Mouse (Mus musculus): ENCODE measurements around the gene Dennd5a. TPM values are rescaled to one million over a fixed set of nuclear protein-coding genes. Genes with fewer than 3 reads are reported as not detected.

Gene Dennd5a
- polyA plus RNA-seq, 1 experiment from 2014 or later: 31.3 TPM

DNA sequence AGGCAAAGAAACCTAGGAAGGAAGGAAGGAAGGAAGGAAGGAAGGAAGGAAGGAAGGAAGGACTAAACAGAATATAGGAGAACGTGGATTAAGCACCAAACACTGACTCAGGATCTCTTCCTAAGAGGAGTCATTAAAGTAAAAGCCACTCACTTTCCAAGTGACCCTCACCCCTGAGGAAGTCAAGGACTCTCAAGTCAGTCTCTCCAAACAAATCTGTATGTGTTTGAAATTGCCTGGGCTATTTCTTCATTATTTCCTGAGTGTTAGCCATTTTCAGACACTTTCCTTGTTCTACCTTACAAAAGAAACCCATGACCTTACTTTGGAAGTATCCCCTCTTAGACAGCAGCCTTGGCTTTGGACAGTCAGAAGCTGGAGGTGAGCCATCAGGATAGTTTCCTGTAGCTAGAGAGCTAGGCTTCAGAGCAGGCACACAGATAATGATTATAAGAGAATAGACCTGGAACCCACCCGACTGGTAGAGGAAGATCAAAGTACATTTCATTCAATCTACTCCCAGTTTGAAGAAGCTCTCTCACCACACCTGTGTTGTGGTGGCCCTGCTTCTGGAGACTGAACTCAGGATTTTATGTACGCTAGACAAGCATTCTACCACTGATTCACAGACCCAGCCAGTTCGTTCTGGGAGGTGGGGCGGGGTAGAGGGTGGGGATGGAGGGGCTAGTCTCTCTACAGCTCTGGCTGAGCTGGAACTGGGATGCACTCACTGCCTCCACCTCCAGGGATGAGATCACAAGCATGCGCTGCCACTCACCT is 5.5 kb downstream of the Dennd5a start:
- H3K9ac ChIP-seq (replicated peaks; ENCODE audit: low read length): 0 out of 2 replicates have a peak overlapping the region, but pooled peaks have one; percentile 2
- no peak overlapping the region for H3K4me2 ChIP-seq (replicated peaks; ENCODE audit: low read depth, low read length)
- no peaks in the 10 kb centered on the region for H3K9me3 ChIP-seq (ENCODE audit: low read length)
- H3K27me3 ChIP-seq (ENCODE audit: insufficient read depth, low read length): no peaks in the 10 kb centered on the region
- H3K27ac ChIP-seq (ENCODE audit: low read length): no peak overlapping the region
- no peaks in the 10 kb centered on the region for H3K36me3 ChIP-seq (ENCODE audit: insufficient read depth, low read length)
- ATAC-seq (ENCODE audit: low FRiP score, low TSS enrichment): no peak
- H3K4me1 ChIP-seq (ENCODE audit: insufficient read depth, low read length): peaks cover 32% of the 10 kb centered on the region
- H3K4me3 ChIP-seq (ENCODE audit: low read length): no peak overlapping the region
- WGBS: 57% methylated on average over 6 of the region's 6 CpGs

DNA sequence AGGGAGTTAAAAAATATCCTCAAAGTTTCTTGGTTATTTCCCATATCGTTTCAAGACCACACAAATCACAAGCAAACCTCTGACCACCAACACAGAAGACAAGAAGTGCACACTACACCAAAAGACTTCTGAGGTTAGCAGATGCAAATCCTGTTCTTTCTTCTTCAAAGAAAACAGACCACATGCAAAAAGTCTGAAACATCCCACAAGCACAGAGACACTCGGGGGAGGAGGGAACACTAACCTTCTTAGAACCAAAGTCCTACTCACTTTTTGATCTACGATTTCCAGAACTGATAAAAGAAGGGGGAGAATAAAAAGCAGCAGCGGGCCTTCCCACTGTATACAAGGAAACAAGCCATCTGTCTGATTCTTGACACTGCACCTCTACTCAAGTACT is 9.0 kb downstream of the Dennd5a start:
- Histone ChIP-seq H3K4me3 (ENCODE audit: low read length) (no peak overlapping the region), H3K9me3 (ENCODE audit: low read length) (no peaks in the 10 kb centered on the region), H3K4me1 (ENCODE audit: insufficient read depth, low read length) (peaks cover 21% of the 10 kb centered on the region), H3K27me3 (ENCODE audit: insufficient read depth, low read length) (no peaks in the 10 kb centered on the region), H3K36me3 (ENCODE audit: insufficient read depth, low read length) (no peaks in the 10 kb centered on the region), H3K27ac (ENCODE audit: low read length) (no peak overlapping the region), H3K9ac (replicated peaks; ENCODE audit: low read length) (no peak overlapping the region), H3K4me2 (replicated peaks; ENCODE audit: low read depth, low read length) (no peak overlapping the region)
- no peak for ATAC-seq (ENCODE audit: low FRiP score, low TSS enrichment)
- WGBS: 52% methylated on average over 4 of the region's 4 CpGs

DNA sequence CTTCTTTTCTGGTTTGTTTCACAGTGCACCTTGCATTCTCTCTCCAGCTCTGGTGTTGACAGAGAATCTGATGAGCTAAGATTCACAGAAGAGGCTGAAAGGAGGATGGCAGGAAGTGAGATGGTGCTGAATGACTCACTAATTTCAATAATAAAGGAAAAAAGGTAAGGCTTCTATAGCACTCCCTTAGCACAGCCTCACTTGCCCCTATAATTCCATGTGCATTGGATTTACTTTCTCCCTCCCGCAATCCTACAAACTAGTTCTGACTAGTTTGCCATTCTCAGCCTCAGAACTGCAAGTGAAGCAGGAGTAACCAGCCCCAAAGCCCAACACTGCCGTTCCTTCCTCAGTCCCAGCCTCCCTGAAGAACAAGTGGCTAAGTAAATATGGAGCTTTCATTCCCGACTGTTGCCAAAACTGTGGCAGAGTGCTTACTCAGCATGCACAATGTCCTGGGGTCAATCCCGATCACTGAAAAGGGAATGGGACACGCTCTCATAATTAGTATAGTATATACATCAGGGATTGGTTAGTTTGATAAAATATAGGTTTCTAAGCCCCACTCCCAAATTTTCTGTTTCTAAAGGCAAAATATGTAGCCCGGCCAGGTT is 15.7 kb downstream of the Dennd5a start:
- H3K4me2 ChIP-seq (replicated peaks; ENCODE audit: low read depth, low read length): no peak overlapping the region
- H3K9me3 ChIP-seq (ENCODE audit: low read length): no peaks in the 10 kb centered on the region
- H3K9ac ChIP-seq (replicated peaks; ENCODE audit: low read length): no peak overlapping the region
- H3K36me3 ChIP-seq (ENCODE audit: insufficient read depth, low read length): no peaks in the 10 kb centered on the region
- ATAC-seq (ENCODE audit: low FRiP score, low TSS enrichment): no peak
- H3K4me3 ChIP-seq (ENCODE audit: low read length): no peak overlapping the region
- H3K27me3 ChIP-seq (ENCODE audit: insufficient read depth, low read length): no peaks in the 10 kb centered on the region
- 62% methylated on average over 6 of the region's 6 CpGs for whole genome bisulfite sequencing
- no peak overlapping the region for H3K27ac ChIP-seq (ENCODE audit: low read length)
- H3K4me1 ChIP-seq (ENCODE audit: insufficient read depth, low read length): 0 out of 2 replicates have a peak, but pooled peaks cover 4% of the 10 kb centered on the region

DNA sequence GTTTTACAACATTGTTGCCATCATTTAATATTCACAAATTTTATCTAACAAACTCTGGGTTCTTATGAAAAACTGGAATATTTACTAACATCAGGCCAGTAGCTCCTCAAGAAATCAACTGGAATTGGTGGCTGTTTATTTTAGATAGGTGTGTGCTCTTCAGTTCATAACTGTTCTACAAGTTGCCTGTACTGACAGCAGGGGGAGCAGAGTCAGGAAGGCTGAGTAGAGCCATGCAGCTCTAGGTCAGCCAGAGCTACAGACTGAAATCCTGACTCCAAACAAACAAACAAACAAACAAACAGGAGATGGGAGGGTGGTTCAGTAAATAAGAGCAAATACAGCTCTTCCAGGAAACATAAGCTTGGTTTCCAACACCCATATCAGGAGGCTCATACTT is 30.6 kb downstream of the Dennd5a start:
- Histone ChIP-seq H3K4me2 (replicated peaks; ENCODE audit: low read depth, low read length) (no peak overlapping the region), H3K27me3 (ENCODE audit: insufficient read depth, low read length) (no peaks in the 10 kb centered on the region), H3K9me3 (ENCODE audit: low read length) (no peaks in the 10 kb centered on the region), H3K36me3 (ENCODE audit: insufficient read depth, low read length) (peaks cover 24% of the 10 kb centered on the region), H3K4me1 (ENCODE audit: insufficient read depth, low read length) (no peaks in the 10 kb centered on the region), H3K9ac (replicated peaks; ENCODE audit: low read length) (no peak overlapping the region), H3K4me3 (ENCODE audit: low read length) (no peak overlapping the region), H3K27ac (ENCODE audit: low read length) (no peak overlapping the region)
- ATAC-seq (ENCODE audit: low FRiP score, low TSS enrichment): no peak

DNA sequence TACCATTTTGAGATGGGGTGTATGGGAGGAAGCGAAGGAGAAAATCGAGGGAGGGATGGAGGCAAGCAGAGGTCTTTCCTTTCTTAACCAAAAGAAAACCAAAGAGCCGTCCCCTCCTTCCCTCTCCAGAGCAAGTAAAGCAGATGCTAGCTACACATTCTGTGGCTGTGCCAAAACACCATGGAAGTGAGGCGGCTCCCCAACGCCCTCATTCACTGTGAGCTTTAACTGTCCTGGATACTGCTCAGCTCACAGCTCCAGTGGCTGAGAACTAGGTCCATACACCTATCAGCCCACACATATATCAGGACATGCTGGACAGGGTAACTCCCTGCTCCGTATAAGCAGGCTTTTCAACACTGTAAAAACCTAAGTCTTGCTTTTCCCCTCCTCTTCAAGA is 31.9 kb downstream of the Dennd5a start:
- Histone ChIP-seq H3K4me1 (ENCODE audit: insufficient read depth, low read length) (no peaks in the 10 kb centered on the region), H3K9me3 (ENCODE audit: low read length) (no peaks in the 10 kb centered on the region), H3K4me2 (replicated peaks; ENCODE audit: low read depth, low read length) (no peak overlapping the region), H3K4me3 (ENCODE audit: low read length) (no peak overlapping the region), H3K27ac (ENCODE audit: low read length) (no peak overlapping the region), H3K9ac (replicated peaks; ENCODE audit: low read length) (no peak overlapping the region), H3K27me3 (ENCODE audit: insufficient read depth, low read length) (no peaks in the 10 kb centered on the region), H3K36me3 (ENCODE audit: insufficient read depth, low read length) (peaks cover 16% of the 10 kb centered on the region)
- no peak for ATAC-seq (ENCODE audit: low FRiP score, low TSS enrichment)
- 89% methylated on average over 6 of the region's 6 CpGs for WGBS

DNA sequence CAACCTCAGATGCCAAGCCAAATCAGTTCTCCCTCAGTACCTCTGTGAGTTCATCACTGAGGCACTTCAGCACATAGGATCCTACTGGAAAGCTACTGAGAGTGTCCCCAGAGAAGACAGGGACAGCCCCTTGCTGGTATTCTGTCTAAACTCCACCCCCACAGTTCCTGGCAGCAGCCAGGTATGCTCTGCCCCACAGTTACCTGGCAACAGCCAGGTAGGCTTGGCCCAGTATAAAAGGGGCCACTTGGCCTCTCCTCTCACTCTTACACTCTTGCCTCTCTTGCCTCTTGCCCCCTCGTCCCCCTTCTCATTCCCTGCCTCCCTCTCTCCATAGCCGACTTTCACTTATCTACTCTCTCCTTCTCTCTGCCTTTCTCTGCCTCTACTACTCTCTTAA is 35.3 kb downstream of the Dennd5a start:
- WGBS: 86% methylated on average over 2 of the region's 2 CpGs
- no peak for ATAC-seq (ENCODE audit: low FRiP score, low TSS enrichment)
- H3K9me3 ChIP-seq (ENCODE audit: low read length): no peaks in the 10 kb centered on the region

DNA sequence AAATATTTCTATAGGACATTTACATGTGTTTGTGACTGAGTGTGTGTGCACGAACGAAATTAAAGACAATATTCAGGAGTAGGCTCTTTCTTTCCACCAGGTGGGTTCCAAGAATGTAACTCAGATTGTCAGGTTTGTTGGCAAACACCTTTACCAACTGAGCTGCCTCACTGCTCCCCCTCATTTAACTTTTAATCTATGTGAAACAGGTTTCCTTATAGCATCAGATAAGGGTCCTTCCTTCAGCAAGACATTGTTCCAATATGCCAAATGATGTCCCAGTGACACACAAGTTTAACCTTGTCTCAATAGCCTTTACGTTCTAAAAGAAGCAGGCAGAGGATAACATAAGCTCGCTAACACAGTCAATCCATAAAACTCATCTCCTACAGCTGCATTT is 37.4 kb downstream of the Dennd5a start:
- H3K9me3 ChIP-seq (ENCODE audit: low read length): no peaks in the 10 kb centered on the region
- no peaks in the 10 kb centered on the region for H3K4me1 ChIP-seq (ENCODE audit: insufficient read depth, low read length)
- H3K4me3 ChIP-seq (ENCODE audit: low read length): no peak overlapping the region
- ATAC-seq (ENCODE audit: low FRiP score, low TSS enrichment): no peak
- H3K9ac ChIP-seq (replicated peaks; ENCODE audit: low read length): no peak overlapping the region
- no peak overlapping the region for H3K4me2 ChIP-seq (replicated peaks; ENCODE audit: low read depth, low read length)
- H3K27me3 ChIP-seq (ENCODE audit: insufficient read depth, low read length): no peaks in the 10 kb centered on the region
- no peak overlapping the region for H3K27ac ChIP-seq (ENCODE audit: low read length)
- H3K36me3 ChIP-seq (ENCODE audit: insufficient read depth, low read length): peaks cover 26% of the 10 kb centered on the region
- WGBS: 89% methylated on average over 4 of the region's 4 CpGs

More for the DNA sequence above, 35.3 kb downstream of the Dennd5a start:
- H3K4me3 ChIP-seq (ENCODE audit: low read length): no peak overlapping the region
- H3K4me2 ChIP-seq (replicated peaks; ENCODE audit: low read depth, low read length): no peak overlapping the region
- H3K4me1 ChIP-seq (ENCODE audit: insufficient read depth, low read length): no peaks in the 10 kb centered on the region
- peaks cover 14% of the 10 kb centered on the region for H3K36me3 ChIP-seq (ENCODE audit: insufficient read depth, low read length)
- no peaks in the 10 kb centered on the region for H3K27me3 ChIP-seq (ENCODE audit: insufficient read depth, low read length)
- no peak overlapping the region for H3K27ac ChIP-seq (ENCODE audit: low read length)
- no peak overlapping the region for H3K9ac ChIP-seq (replicated peaks; ENCODE audit: low read length)

DNA sequence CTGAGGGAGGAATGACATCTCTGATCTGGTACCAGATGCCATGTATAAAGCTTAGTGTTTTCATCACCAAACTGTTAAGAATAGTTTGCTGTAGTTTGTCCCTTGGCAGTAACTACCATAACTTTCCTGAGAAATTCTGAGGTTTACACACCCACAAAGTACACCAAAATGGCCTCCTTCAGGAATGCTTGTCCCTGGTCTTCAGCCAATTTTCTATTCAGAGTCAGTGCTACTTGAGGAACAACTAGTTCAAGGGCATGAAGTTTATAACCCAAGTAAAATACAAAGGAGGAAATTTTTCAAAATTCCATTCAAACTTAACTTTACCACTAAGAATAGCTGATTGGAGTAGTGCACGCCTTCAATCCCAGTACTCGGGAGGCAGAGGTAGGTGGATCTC is 54.1 kb downstream of the Dennd5a start:
- Histone ChIP-seq H3K27ac (ENCODE audit: low read length) (no peak overlapping the region), H3K4me3 (ENCODE audit: low read length) (no peak overlapping the region), H3K9me3 (ENCODE audit: low read length) (no peaks in the 10 kb centered on the region), H3K27me3 (ENCODE audit: insufficient read depth, low read length) (no peaks in the 10 kb centered on the region), H3K36me3 (ENCODE audit: insufficient read depth, low read length) (peaks cover 54% of the 10 kb centered on the region), H3K4me2 (replicated peaks; ENCODE audit: low read depth, low read length) (no peak overlapping the region), H3K4me1 (ENCODE audit: insufficient read depth, low read length) (no peaks in the 10 kb centered on the region), H3K9ac (replicated peaks; ENCODE audit: low read length) (no peak overlapping the region)
- ATAC-seq (ENCODE audit: low FRiP score, low TSS enrichment): no peak
- WGBS: 97% methylated on average over 2 of the region's 2 CpGs

DNA sequence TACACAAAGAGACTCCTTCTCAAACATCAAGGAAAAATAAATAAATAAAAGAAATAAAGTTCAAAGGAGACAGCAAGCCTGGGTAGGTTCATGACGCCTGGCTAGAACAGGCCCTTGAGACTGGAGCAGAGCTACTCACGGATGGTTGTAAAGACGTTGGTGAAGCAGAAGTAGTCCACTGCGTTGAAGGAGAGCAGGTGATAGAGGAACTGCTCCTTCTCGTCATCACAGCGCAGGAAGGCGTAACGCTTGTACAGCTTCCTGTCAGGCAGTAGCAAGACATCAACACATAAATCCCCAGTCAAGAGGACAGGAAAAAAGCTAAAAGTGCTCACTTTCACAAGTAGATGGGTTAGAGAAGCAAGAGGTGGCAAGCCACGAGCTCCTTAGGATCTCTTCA is 59.3 kb downstream of the Dennd5a start:
- no peak for ATAC-seq (ENCODE audit: low FRiP score, low TSS enrichment)
- Histone ChIP-seq H3K36me3 (ENCODE audit: insufficient read depth, low read length) (peaks cover 64% of the 10 kb centered on the region), H3K9me3 (ENCODE audit: low read length) (no peaks in the 10 kb centered on the region), H3K4me1 (ENCODE audit: insufficient read depth, low read length) (no peaks in the 10 kb centered on the region), H3K4me2 (replicated peaks; ENCODE audit: low read depth, low read length) (no peak overlapping the region), H3K9ac (replicated peaks; ENCODE audit: low read length) (no peak overlapping the region), H3K27me3 (ENCODE audit: insufficient read depth, low read length) (no peaks in the 10 kb centered on the region), H3K4me3 (ENCODE audit: low read length) (no peak overlapping the region), H3K27ac (ENCODE audit: low read length) (no peak overlapping the region)
- 76% methylated on average over 9 of the region's 9 CpGs for WGBS

DNA sequence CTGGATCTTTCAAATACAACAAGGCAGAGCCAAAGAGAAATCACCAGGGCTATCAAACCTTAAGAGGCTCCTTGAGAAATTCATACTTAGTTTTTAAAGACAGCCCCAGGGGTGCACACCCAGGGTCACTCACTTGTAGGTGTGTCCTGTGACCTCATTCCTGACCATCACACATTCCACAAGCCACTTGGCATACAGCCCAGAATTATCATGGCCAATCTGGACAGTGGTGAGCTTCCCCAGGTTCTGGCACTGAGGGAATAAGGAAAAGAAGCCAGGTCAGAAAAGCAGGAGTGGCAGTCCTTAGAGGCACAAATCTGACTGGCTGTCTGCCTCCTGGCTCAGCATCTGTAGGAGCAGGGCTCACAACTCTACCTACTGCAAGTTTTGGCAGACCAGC is 61.4 kb downstream of the Dennd5a start:
- Histone ChIP-seq H3K27me3 (ENCODE audit: insufficient read depth, low read length) (no peaks in the 10 kb centered on the region), H3K9me3 (ENCODE audit: low read length) (no peaks in the 10 kb centered on the region), H3K4me3 (ENCODE audit: low read length) (no peak overlapping the region), H3K27ac (ENCODE audit: low read length) (no peak overlapping the region), H3K9ac (replicated peaks; ENCODE audit: low read length) (no peak overlapping the region), H3K4me2 (replicated peaks; ENCODE audit: low read depth, low read length) (no peak overlapping the region), H3K36me3 (ENCODE audit: insufficient read depth, low read length) (peaks cover 70% of the 10 kb centered on the region), H3K4me1 (ENCODE audit: insufficient read depth, low read length) (no peaks in the 10 kb centered on the region)
- ATAC-seq (ENCODE audit: low FRiP score, low TSS enrichment): no peak

All from kidney, embryonic 16.5 days (tissue).